Mouse (Mus musculus) hindbrain, embryonic 10.5 days (tissue): ENCODE data around the gene Rbm33. TPM values are rescaled to one million over a fixed set of nuclear protein-coding genes. Genes with fewer than 3 reads are reported as not detected.

Source experiments
- DNase-seq: peaks from one replicate; pipeline ENCODE4 v3.0.0-alpha.2; 2017; ENCODE audit warnings: low spot score
- H3K27ac ChIP-seq: fragments of 300-500 bp; sonication (generic); 2 replicates; pipeline ENCODE4 v1.5.1; 2016; ENCODE audit warnings: mild to moderate bottlenecking, moderate library complexity
- H3K27me3 ChIP-seq: fragments of 300-500 bp; sonication (generic); 2 replicates; pipeline ENCODE4 v1.6.1; 2016; ENCODE audit warnings: mild to moderate bottlenecking; ENCODE audit not compliant: poor library complexity, insufficient read depth, severe bottlenecking
- H3K36me3 ChIP-seq: fragments of 300-500 bp; sonication (generic); 2 replicates; pipeline ENCODE4 v1.6.1; 2016; ENCODE audit warnings: mild to moderate bottlenecking, moderate library complexity
- H3K4me1 ChIP-seq: fragments of 300-500 bp; sonication (generic); replicated peaks from 2 replicates; pipeline ENCODE4 v1.6.1; 2016; ENCODE audit warnings: mild to moderate bottlenecking
- H3K4me3 ChIP-seq: fragments of 300-500 bp; sonication (generic); 2 replicates; pipeline ENCODE4 v1.5.1; 2016; ENCODE audit warnings: mild to moderate bottlenecking, moderate library complexity
- H3K9me3 ChIP-seq: fragments of 300-500 bp; sonication (generic); 2 replicates; pipeline ENCODE4 v1.6.1; 2016; ENCODE audit warnings: mild to moderate bottlenecking, moderate library complexity
- WGBS: fragments of 180-500 bp; shearing (Covaris S2); methylation state at CpG from one replicate; pipeline ENCODE4 v1.1.7; 2016; 5-methylcytosine and 5-hydroxymethylcytosine counted together
- polyA plus RNA-seq: library from polyadenylated mRNA; unstranded; fragments of >200 nt; fragmentation: Nextera tagmentation; extraction: Ambion mirVana; gene quantifications from 2 replicates; pipeline ENCODE4 v1.2.1, GENCODE M21; 2016

The Rbm33 gene
- polyA plus RNA-seq: 14.5 and 17.3 TPM in 2 replicates

GRCm38 (mm10) chr5:28316722-28317245, at the start of gene Rbm33:
Gene Rbm33 (plus strand): TSS chr5:28317121.
- DNase-seq: peak; percentile 92
- Histone ChIP-seq H3K9me3 (no peaks in the 10 kb centered on the region), H3K4me1 (peaks cover 23% of the 10 kb centered on the region), H3K27me3 (no peaks in the 10 kb centered on the region), H3K36me3 (no peaks in the 10 kb centered on the region; the same call in 1 of the 2 replicates), H3K27ac (peak within 1 kb of the TSS; percentile 100), H3K4me3 (peak within 1 kb of the TSS; percentile 89)
- under 1% methylated on average over 76 of the region's 76 CpGs for WGBS

GRCm38 (mm10) chr5:28267576-28267975, 49.3 kb upstream of the Rbm33 start:
- Histone ChIP-seq H3K27ac (no peak overlapping the region), H3K27me3 (no peaks in the 10 kb centered on the region; the same call in 1 of the 2 replicates), H3K9me3 (no peaks in the 10 kb centered on the region), H3K4me3 (no peak overlapping the region), H3K4me1 (peaks cover 16% of the 10 kb centered on the region), H3K36me3 (no peaks in the 10 kb centered on the region)
- DNase-seq: no peak
- 63% methylated on average over 2 of the region's 2 CpGs for WGBS

GRCm38 (mm10) chr5:28269469-28269991, 47.4 kb upstream of the Rbm33 start:
- H3K27me3 ChIP-seq: no peaks in the 10 kb centered on the region
- H3K9me3 ChIP-seq: no peaks in the 10 kb centered on the region
- H3K27ac ChIP-seq: no peak overlapping the region
- peaks cover 6% of the 10 kb centered on the region; the same call in 1 of the 2 replicates for H3K4me1 ChIP-seq
- 60% methylated on average over 6 of the region's 6 CpGs for WGBS
- no peak for DNase-seq
- no peaks in the 10 kb centered on the region for H3K36me3 ChIP-seq
- H3K4me3 ChIP-seq: no peak overlapping the region

GRCm38 (mm10) chr5:28272836-28273235, 44.1 kb upstream of the Rbm33 start:
- Histone ChIP-seq H3K9me3 (no peaks in the 10 kb centered on the region), H3K27ac (no peak overlapping the region), H3K36me3 (no peaks in the 10 kb centered on the region), H3K27me3 (no peaks in the 10 kb centered on the region), H3K4me3 (no peak overlapping the region), H3K4me1 (no peaks in the 10 kb centered on the region)
- no peak for DNase-seq
- WGBS: 79% methylated on average over 2 of the region's 2 CpGs

GRCm38 (mm10) chr5:28277279-28277678, 39.6 kb upstream of the Rbm33 start:
- no peak overlapping the region for H3K4me3 ChIP-seq

GRCm38 (mm10) chr5:28289111-28289510, 27.8 kb upstream of the Rbm33 start:
- Histone ChIP-seq H3K27ac (no peak overlapping the region), H3K36me3 (no peaks in the 10 kb centered on the region), H3K4me1 (peaks cover 8% of the 10 kb centered on the region; the same call in 1 of the 2 replicates), H3K9me3 (no peaks in the 10 kb centered on the region), H3K4me3 (no peak overlapping the region), H3K27me3 (no peaks in the 10 kb centered on the region)
- 51% methylated on average over 3 of the region's 3 CpGs for WGBS
- DNase-seq: no peak

More at GRCm38 (mm10) chr5:28277279-28277678, 39.6 kb upstream of the Rbm33 start:
- H3K27me3 ChIP-seq: no peaks in the 10 kb centered on the region
- H3K27ac ChIP-seq: no peak overlapping the region
- no peaks in the 10 kb centered on the region for H3K4me1 ChIP-seq
- DNase-seq: no peak
- WGBS: 60% methylated on average over 2 of the region's 2 CpGs
- H3K9me3 ChIP-seq: no peaks in the 10 kb centered on the region
- H3K36me3 ChIP-seq: no peaks in the 10 kb centered on the region

GRCm38 (mm10) chr5:28290630-28291029, 26.3 kb upstream of the Rbm33 start:
- Histone ChIP-seq H3K9me3 (no peaks in the 10 kb centered on the region), H3K4me3 (no peak overlapping the region), H3K36me3 (no peaks in the 10 kb centered on the region), H3K4me1 (peaks cover 8% of the 10 kb centered on the region; the same call in 1 of the 2 replicates), H3K27me3 (no peaks in the 10 kb centered on the region), H3K27ac (no peak overlapping the region)
- DNase-seq: no peak
- 55% methylated on average over 1 of the region's 1 CpGs for WGBS

GRCm38 (mm10) chr5:28291118-28291850, 25.6 kb upstream of the Rbm33 start:
- peaks cover 8% of the 10 kb centered on the region; the same call in 1 of the 2 replicates for H3K4me1 ChIP-seq
- no peaks in the 10 kb centered on the region for H3K36me3 ChIP-seq
- DNase-seq: no peak
- no peak overlapping the region for H3K4me3 ChIP-seq
- H3K27ac ChIP-seq: no peak overlapping the region
- no peaks in the 10 kb centered on the region for H3K9me3 ChIP-seq
- no peaks in the 10 kb centered on the region for H3K27me3 ChIP-seq
- WGBS: 88% methylated on average over 5 of the region's 5 CpGs

- 55% methylated on average over 3 of the region's 3 CpGs for WGBS
These were observed 24.6 kb upstream of the Rbm33 start for GRCm38 (mm10) chr5:28292281-28292680.

GRCm38 (mm10) chr5:28293990-28294389, 22.9 kb upstream of the Rbm33 start:
- Histone ChIP-seq H3K36me3 (no peaks in the 10 kb centered on the region), H3K4me3 (no peak overlapping the region), H3K9me3 (no peaks in the 10 kb centered on the region), H3K27me3 (no peaks in the 10 kb centered on the region), H3K27ac (no peak overlapping the region), H3K4me1 (peaks cover 3% of the 10 kb centered on the region; the same call in 1 of the 2 replicates)
- DNase-seq: peak; percentile 82
- WGBS: 11% methylated on average over 6 of the region's 6 CpGs

More at GRCm38 (mm10) chr5:28292281-28292680, 24.6 kb upstream of the Rbm33 start:
- DNase-seq: no peak
- no peaks in the 10 kb centered on the region for H3K36me3 ChIP-seq
- no peaks in the 10 kb centered on the region for H3K27me3 ChIP-seq
- peaks cover 8% of the 10 kb centered on the region; the same call in 1 of the 2 replicates for H3K4me1 ChIP-seq
- H3K9me3 ChIP-seq: no peaks in the 10 kb centered on the region
- no peak overlapping the region for H3K27ac ChIP-seq
- no peak overlapping the region for H3K4me3 ChIP-seq

GRCm38 (mm10) chr5:28298161-28298560, 18.8 kb upstream of the Rbm33 start:
- no peaks in the 10 kb centered on the region for H3K9me3 ChIP-seq
- DNase-seq: no peak

GRCm38 (mm10) chr5:28298693-28299092, 18.2 kb upstream of the Rbm33 start:
- H3K27me3 ChIP-seq: no peaks in the 10 kb centered on the region

More at GRCm38 (mm10) chr5:28298161-28298560, 18.8 kb upstream of the Rbm33 start:
- Histone ChIP-seq H3K4me3 (no peak overlapping the region), H3K4me1 (no peaks in the 10 kb centered on the region), H3K27me3 (no peaks in the 10 kb centered on the region), H3K36me3 (no peaks in the 10 kb centered on the region), H3K27ac (no peak overlapping the region)
- 81% methylated on average over 5 of the region's 5 CpGs for WGBS

GRCm38 (mm10) chr5:28299346-28299745, 17.6 kb upstream of the Rbm33 start:
- 83% methylated on average over 6 of the region's 6 CpGs for WGBS
- no peak for DNase-seq
- H3K4me1 ChIP-seq: no peaks in the 10 kb centered on the region

More at GRCm38 (mm10) chr5:28298693-28299092, 18.2 kb upstream of the Rbm33 start:
- Histone ChIP-seq H3K4me3 (no peak overlapping the region), H3K36me3 (no peaks in the 10 kb centered on the region), H3K9me3 (no peaks in the 10 kb centered on the region), H3K27ac (no peak overlapping the region), H3K4me1 (no peaks in the 10 kb centered on the region)
- no peak for DNase-seq
- WGBS: 62% methylated on average over 3 of the region's 3 CpGs

More at GRCm38 (mm10) chr5:28299346-28299745, 17.6 kb upstream of the Rbm33 start:
- Histone ChIP-seq H3K27me3 (no peaks in the 10 kb centered on the region), H3K9me3 (no peaks in the 10 kb centered on the region), H3K36me3 (no peaks in the 10 kb centered on the region), H3K27ac (no peak overlapping the region), H3K4me3 (no peak overlapping the region)
